Mouse (Mus musculus): Measurements from ENCODE around the gene Tex101. TPM values are rescaled to one million over a fixed set of nuclear protein-coding genes. Genes with fewer than 3 reads are reported as not detected.
"Not testable (repeated sequence)": the region's sequence is repeated elsewhere in the genome, so short reads cannot be mapped to it uniquely, and the experiment has no call there.

Tex101 gene
- polyA plus RNA-seq, 1 experiment from 2014 or later = not detected

GRCm38 (mm10) chr7:24621193-24621592, 55.3 kb downstream of the Tex101 start:
- Histone ChIP-seq H3K9me3 (ENCODE audit: control insufficient read depth, low read length) (no peaks in the 10 kb centered on the region), H3K36me3 (ENCODE audit: control insufficient read depth, insufficient read depth) (no peaks in the 10 kb centered on the region), H3K27me3 (replicated peaks; ENCODE audit: control insufficient read depth, insufficient read depth, low read length) (no peaks in the 10 kb centered on the region), H3K4me1 (replicated peaks; ENCODE audit: control insufficient read depth, insufficient read depth, low read length) (no peaks in the 10 kb centered on the region), H3K4me2 (ENCODE audit: low read length) (no peak overlapping the region), H3K9ac (replicated peaks; ENCODE audit: low read depth, low read length) (no peak overlapping the region), H3K4me3 (replicated peaks; ENCODE audit: low read length) (no peak overlapping the region), H3K27ac (ENCODE audit: low read length) (no peak overlapping the region)
- no peak for ATAC-seq
- WGBS = 85% methylated on average over 3 of the region's 3 CpGs

GRCm38 (mm10) chr7:24619671-24620397, 56.6 kb downstream of the Tex101 start:
- Histone ChIP-seq H3K27me3 (replicated peaks; ENCODE audit: control insufficient read depth, insufficient read depth, low read length) (no peaks in the 10 kb centered on the region), H3K4me1 (replicated peaks; ENCODE audit: control insufficient read depth, insufficient read depth, low read length) (no peaks in the 10 kb centered on the region), H3K4me2 (ENCODE audit: low read length) (no peak overlapping the region), H3K9ac (replicated peaks; ENCODE audit: low read depth, low read length) (no peak overlapping the region), H3K36me3 (ENCODE audit: control insufficient read depth, insufficient read depth) (no peaks in the 10 kb centered on the region), H3K9me3 (ENCODE audit: control insufficient read depth, low read length) (no peaks in the 10 kb centered on the region), H3K4me3 (replicated peaks; ENCODE audit: low read length) (no peak overlapping the region), H3K27ac (ENCODE audit: low read length) (no peak overlapping the region)
- ATAC-seq = no peak
- WGBS = 52% methylated on average over 13 of the region's 13 CpGs

- not testable (repeated sequence) for H3K4me2 ChIP-seq (ENCODE audit: low read length); H3K27ac ChIP-seq (ENCODE audit: low read length); H3K9ac ChIP-seq (replicated peaks; ENCODE audit: low read depth, low read length); H3K4me1 ChIP-seq (replicated peaks; ENCODE audit: control insufficient read depth, insufficient read depth, low read length); H3K9me3 ChIP-seq (ENCODE audit: control insufficient read depth, low read length); H3K36me3 ChIP-seq (ENCODE audit: control insufficient read depth, insufficient read depth); H3K4me3 ChIP-seq (replicated peaks; ENCODE audit: low read length); ATAC-seq; H3K27me3 ChIP-seq (replicated peaks; ENCODE audit: control insufficient read depth, insufficient read depth, low read length)
- WGBS = 91% methylated on average over 8 of the region's 8 CpGs
Measured at GRCm38 (mm10) chr7:24618374-24618773, 58.1 kb downstream of the Tex101 start.

Other genes starting within 250 kb of the Tex101 start
- not detected in 2 replicates for gene Irgc1, start 224.4 kb downstream of the Tex101 start, polyA plus RNA-seq (2015; fragmentation: Nextera tagmentation; extraction: Ambion mirVana)
- 2.1 and 2.3 TPM in 2 replicates for gene Plaur, start 214.2 kb downstream of the Tex101 start, polyA plus RNA-seq (2015; fragmentation: Nextera tagmentation; extraction: Ambion mirVana)
- 67.8 and 86.8 TPM in 2 replicates for gene Cadm4, start 194.7 kb downstream of the Tex101 start, polyA plus RNA-seq (2015; fragmentation: Nextera tagmentation; extraction: Ambion mirVana)
- 267 and 282 TPM in 2 replicates for gene Zfp428, start 169.7 kb downstream of the Tex101 start, polyA plus RNA-seq (2015; fragmentation: Nextera tagmentation; extraction: Ambion mirVana)
- 1.2 and 1.9 TPM in 2 replicates for gene AC161166.1, start 164.2 kb downstream of the Tex101 start, polyA plus RNA-seq (2015; fragmentation: Nextera tagmentation; extraction: Ambion mirVana)
- 26.4 and 26.5 TPM in 2 replicates for gene Irgq, start 146.0 kb downstream of the Tex101 start, polyA plus RNA-seq (2015; fragmentation: Nextera tagmentation; extraction: Ambion mirVana)
- gene Pinlyp, start 130.6 kb downstream of the Tex101 start, polyA plus RNA-seq (2015; fragmentation: Nextera tagmentation; extraction: Ambion mirVana) = not detected in 2 replicates
- 79.8 and 80.2 TPM in 2 replicates for gene Xrcc1, start 130.4 kb downstream of the Tex101 start, polyA plus RNA-seq (2015; fragmentation: Nextera tagmentation; extraction: Ambion mirVana)
- gene Ethe1, start 89.1 kb downstream of the Tex101 start, polyA plus RNA-seq (2015; fragmentation: Nextera tagmentation; extraction: Ambion mirVana) = 19.8 and 23.3 TPM in 2 replicates
- gene Zfp575, start 89.0 kb downstream of the Tex101 start, polyA plus RNA-seq (2015; fragmentation: Nextera tagmentation; extraction: Ambion mirVana) = 9.9 and 11.7 TPM in 2 replicates
- gene Phldb3, start 65.9 kb downstream of the Tex101 start, polyA plus RNA-seq (2015; fragmentation: Nextera tagmentation; extraction: Ambion mirVana) = not detected in 2 replicates
- 0.29 and 0.58 TPM in 2 replicates for gene Lypd3, start 40.1 kb downstream of the Tex101 start, polyA plus RNA-seq (2015; fragmentation: Nextera tagmentation; extraction: Ambion mirVana)
- not detected in 2 replicates for gene BC049730, start 32.6 kb upstream of the Tex101 start, polyA plus RNA-seq (2015; fragmentation: Nextera tagmentation; extraction: Ambion mirVana)
- gene Gm4763, start 50.2 kb upstream of the Tex101 start, polyA plus RNA-seq (2015; fragmentation: Nextera tagmentation; extraction: Ambion mirVana) = not detected in 2 replicates
- gene Cd177, start 83.6 kb upstream of the Tex101 start, polyA plus RNA-seq (2015; fragmentation: Nextera tagmentation; extraction: Ambion mirVana) = 0.23 TPM in 1 of 2 replicates, not detected in the other
- gene Ceacam10, start 100.5 kb upstream of the Tex101 start, polyA plus RNA-seq (2015; fragmentation: Nextera tagmentation; extraction: Ambion mirVana) = not detected in 2 replicates
- gene Gm9844, start 185.5 kb upstream of the Tex101 start, polyA plus RNA-seq (2015; fragmentation: Nextera tagmentation; extraction: Ambion mirVana) = 23.0 and 28.5 TPM in 2 replicates
- gene Lypd4, start 193.3 kb upstream of the Tex101 start, polyA plus RNA-seq (2015; fragmentation: Nextera tagmentation; extraction: Ambion mirVana) = not detected in 2 replicates
- not detected in 2 replicates for gene Dmrtc2, start 193.4 kb upstream of the Tex101 start, polyA plus RNA-seq (2015; fragmentation: Nextera tagmentation; extraction: Ambion mirVana)
- 1,290 and 1,309 TPM in 2 replicates for gene Rps19, start 207.7 kb upstream of the Tex101 start, polyA plus RNA-seq (2015; fragmentation: Nextera tagmentation; extraction: Ambion mirVana)
- gene Cd79a, start 220.7 kb upstream of the Tex101 start, polyA plus RNA-seq (2015; fragmentation: Nextera tagmentation; extraction: Ambion mirVana) = 0.16 and 0.19 TPM in 2 replicates
- gene Arhgef1, start 226.2 kb upstream of the Tex101 start, polyA plus RNA-seq (2015; fragmentation: Nextera tagmentation; extraction: Ambion mirVana) = 61.7 and 73.7 TPM in 2 replicates

All from forebrain, embryonic 16.5 days (tissue).